15 mouse cellular contexts compared by ENCODE assay signal in the genomic region with DNA sequence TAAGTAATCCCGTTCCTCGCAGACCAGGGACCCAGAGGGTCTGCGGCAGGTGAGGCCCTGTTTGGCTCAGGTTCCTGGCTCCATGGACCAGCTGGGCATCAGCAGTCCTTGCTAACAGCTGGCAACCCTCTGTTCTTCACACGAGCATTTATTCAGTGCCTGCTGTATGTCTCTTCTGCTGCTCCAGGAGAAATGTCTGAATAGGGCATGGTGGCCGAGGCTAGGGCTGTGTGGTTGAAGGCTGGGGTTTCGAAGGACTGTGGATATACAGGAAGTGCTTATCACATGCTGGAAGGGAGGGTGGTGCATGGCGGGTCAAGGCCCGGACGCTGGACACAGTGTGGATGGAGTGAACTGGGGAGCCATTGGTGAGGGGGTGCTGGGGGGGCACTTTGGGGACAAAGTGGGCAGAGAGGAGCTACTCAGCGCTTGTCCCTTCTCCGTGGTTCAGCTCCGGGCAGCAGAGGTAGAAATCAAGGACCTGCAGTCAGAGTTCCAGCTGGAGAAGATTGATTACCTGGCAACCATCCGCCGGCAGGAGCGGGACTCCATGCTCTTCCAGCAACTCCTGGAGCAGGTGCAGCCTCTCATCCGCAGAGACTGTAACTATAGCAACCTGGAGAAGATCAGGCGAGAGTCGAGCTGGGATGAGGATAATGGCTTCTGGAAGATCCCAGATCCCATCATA. TPM values are rescaled to one million over a fixed set of nuclear protein-coding genes. Genes with fewer than 3 reads are reported as not detected.
A peak's percentile ranks its signal among the peaks of the same experiment; 100 is the strongest.
DNase-seq lines count a peak whose midpoint lies in the region; ATAC-seq and TF ChIP-seq lines count a peak whose summit lies in the region.
"Had no signal": no experiment of that assay in that cellular context is flagged by ENCODE, and none has a peak within 500 bp of the region (broad histone marks: within the 10 kb centered on the region; RNA-seq: fewer than 3 reads in every experiment).

No protein-coding gene starts in this region.

- 76% methylated on average over 18 of the region's 18 CpGs for WGBS in embryonic facial prominence, embryonic 14.5 days
- 87% methylated on average over 18 of the region's 18 CpGs for WGBS in embryonic facial prominence, embryonic 10.5 days
- 54% methylated on average over 18 of the region's 18 CpGs for WGBS in stomach, embryonic 14.5 days
- WGBS in stomach, postnatal 0 days = 62% methylated on average over 18 of the region's 18 CpGs
- 76% methylated on average over 18 of the region's 18 CpGs for WGBS in midbrain, embryonic 12.5 days
- whole genome bisulfite sequencing in stomach, embryonic 16.5 days = 58% methylated on average over 18 of the region's 18 CpGs
- 75% methylated on average over 18 of the region's 18 CpGs for WGBS in heart, adult 2 months

- H3K27me3 ChIP-seq in embryonic facial prominence, embryonic 14.5 days (replicated peaks; ENCODE audit: control insufficient read depth, insufficient read depth, low read length) = no peaks in the 10 kb centered on the region
- H3K27me3 ChIP-seq in embryonic facial prominence, embryonic 10.5 days (replicated peaks; ENCODE audit: low read depth, poor library complexity, severe bottlenecking) = no peaks in the 10 kb centered on the region
- H3K27me3 ChIP-seq in stomach, embryonic 14.5 days (ENCODE audit: control insufficient read depth, insufficient read depth, low read length) = no peaks in the 10 kb centered on the region
- no peaks in the 10 kb centered on the region for H3K27me3 ChIP-seq in stomach, postnatal 0 days (ENCODE audit: control insufficient read depth, insufficient read depth, low read length)
- no peaks in the 10 kb centered on the region for H3K27me3 ChIP-seq in midbrain, embryonic 12.5 days
- no peaks in the 10 kb centered on the region for H3K27me3 ChIP-seq in stomach, embryonic 16.5 days (ENCODE audit: control insufficient read depth, insufficient read depth, low read length)
- H3K27me3 ChIP-seq in heart, adult 2 months (ENCODE audit: control insufficient read depth, insufficient read depth, low read length) = no peaks in the 10 kb centered on the region

- DNase-seq in embryonic facial prominence, embryonic 14.5 days (ENCODE audit: low spot score) = peak; percentile 20
- DNase-seq in embryonic facial prominence, embryonic 10.5 days (ENCODE audit: low spot score) = no peak
- DNase-seq in stomach, postnatal 0 days (ENCODE audit: low spot score) = no peak
- DNase-seq in heart, adult 2 months = no peak
- DNase-seq: adrenal gland, postnatal 10 days; cerebellum, adult 18-20 months; gastrocnemius, postnatal 36 days; kidney, adult 18-20 months; kidney, postnatal 4 days; lung, postnatal 10 days; thymus, postnatal 25 days had no signal

- TF ChIP-seq CTCF in stomach, postnatal 0 days (IDR thresholded peaks at IDR 0.05; ENCODE audit: low read depth) = no peak
- no peak for TF ChIP-seq CTCF in heart, adult 2 months (IDR thresholded peaks at IDR 0.05)

- no peaks in the 10 kb centered on the region for H3K9me3 ChIP-seq in embryonic facial prominence, embryonic 14.5 days (ENCODE audit: control insufficient read depth, low read length)
- no peaks in the 10 kb centered on the region for H3K9me3 ChIP-seq in embryonic facial prominence, embryonic 10.5 days
- no peaks in the 10 kb centered on the region for H3K9me3 ChIP-seq in stomach, embryonic 14.5 days (ENCODE audit: control insufficient read depth, low read depth, low read length)
- no peaks in the 10 kb centered on the region for H3K9me3 ChIP-seq in stomach, postnatal 0 days (ENCODE audit: control insufficient read depth, low read length)
- no peaks in the 10 kb centered on the region for H3K9me3 ChIP-seq in midbrain, embryonic 12.5 days
- no peaks in the 10 kb centered on the region for H3K9me3 ChIP-seq in stomach, embryonic 16.5 days (replicated peaks; ENCODE audit: control insufficient read depth, low read length)

- H3K36me3 ChIP-seq in embryonic facial prominence, embryonic 14.5 days (ENCODE audit: control insufficient read depth, insufficient read depth, low read length) = no peaks in the 10 kb centered on the region
- H3K36me3 ChIP-seq in embryonic facial prominence, embryonic 10.5 days (replicated peaks) = no peaks in the 10 kb centered on the region
- H3K36me3 ChIP-seq in stomach, embryonic 14.5 days (ENCODE audit: control insufficient read depth, insufficient read depth, low read length) = no peaks in the 10 kb centered on the region
- no peaks in the 10 kb centered on the region for H3K36me3 ChIP-seq in stomach, postnatal 0 days (ENCODE audit: control insufficient read depth, insufficient read depth, low read length)
- no peaks in the 10 kb centered on the region for H3K36me3 ChIP-seq in midbrain, embryonic 12.5 days
- H3K36me3 ChIP-seq in stomach, embryonic 16.5 days (ENCODE audit: control insufficient read depth, insufficient read depth, low read length) = no peaks in the 10 kb centered on the region
- H3K36me3 ChIP-seq in heart, adult 2 months (ENCODE audit: control insufficient read depth, insufficient read depth, low read length) = no peaks in the 10 kb centered on the region

- no peak overlapping the region for H3K4me2 ChIP-seq in embryonic facial prominence, embryonic 14.5 days (ENCODE audit: low read depth, low read length)
- no peak overlapping the region for H3K4me2 ChIP-seq in stomach, embryonic 14.5 days (replicated peaks; ENCODE audit: low read depth, low read length)
- no peak overlapping the region for H3K4me2 ChIP-seq in stomach, postnatal 0 days (replicated peaks; ENCODE audit: low read depth)
- no peak overlapping the region for H3K4me2 ChIP-seq in midbrain, embryonic 12.5 days (replicated peaks)
- H3K4me2 ChIP-seq in stomach, embryonic 16.5 days (ENCODE audit: low read depth, low read length) = no peak overlapping the region

- no peak overlapping the region for H3K27ac ChIP-seq in embryonic facial prominence, embryonic 14.5 days (replicated peaks; ENCODE audit: low read depth, low read length)
- no peak overlapping the region for H3K27ac ChIP-seq in embryonic facial prominence, embryonic 10.5 days (replicated peaks)
- no peak overlapping the region for H3K27ac ChIP-seq in stomach, embryonic 14.5 days (ENCODE audit: low read length)
- H3K27ac ChIP-seq in stomach, postnatal 0 days (replicated peaks) = no peak overlapping the region
- H3K27ac ChIP-seq in midbrain, embryonic 12.5 days (replicated peaks) = peak overlapping the region; percentile 58
- no peak overlapping the region for H3K27ac ChIP-seq in stomach, embryonic 16.5 days (ENCODE audit: low read length)
- H3K27ac ChIP-seq in heart, adult 2 months = no peak overlapping the region

- no peak overlapping the region for H3K9ac ChIP-seq in embryonic facial prominence, embryonic 14.5 days (ENCODE audit: low read depth, low read length)
- no peak overlapping the region for H3K9ac ChIP-seq in stomach, embryonic 14.5 days (replicated peaks; ENCODE audit: low read depth, low read length)
- H3K9ac ChIP-seq in stomach, postnatal 0 days (ENCODE audit: low read length) = no peak overlapping the region
- H3K9ac ChIP-seq in midbrain, embryonic 12.5 days (replicated peaks) = no peak overlapping the region
- peak overlapping the region; percentile 2; the same call in 1 of the 2 replicates for H3K9ac ChIP-seq in stomach, embryonic 16.5 days (ENCODE audit: low read length)
- H3K9ac ChIP-seq in heart, adult 2 months (ENCODE audit: low read depth, low read length) = no peak overlapping the region

- H3K4me1 ChIP-seq in embryonic facial prominence, embryonic 14.5 days (ENCODE audit: control insufficient read depth, insufficient read depth, low read length) = no peaks in the 10 kb centered on the region
- H3K4me1 ChIP-seq in embryonic facial prominence, embryonic 10.5 days = no peaks in the 10 kb centered on the region; the same call in 1 of the 2 replicates
- no peaks in the 10 kb centered on the region for H3K4me1 ChIP-seq in stomach, embryonic 14.5 days (ENCODE audit: control insufficient read depth, insufficient read depth, low read length)
- no peaks in the 10 kb centered on the region for H3K4me1 ChIP-seq in stomach, postnatal 0 days (replicated peaks; ENCODE audit: control insufficient read depth, insufficient read depth)
- H3K4me1 ChIP-seq in midbrain, embryonic 12.5 days = no peaks in the 10 kb centered on the region
- H3K4me1 ChIP-seq in stomach, embryonic 16.5 days (ENCODE audit: control insufficient read depth, insufficient read depth, low read length) = no peaks in the 10 kb centered on the region
- no peaks in the 10 kb centered on the region for H3K4me1 ChIP-seq in heart, adult 2 months (ENCODE audit: control insufficient read depth, insufficient read depth, low read length)

- H3K4me3 ChIP-seq in embryonic facial prominence, embryonic 14.5 days (ENCODE audit: low read depth, low read length) = no peak overlapping the region
- no peak overlapping the region for H3K4me3 ChIP-seq in embryonic facial prominence, embryonic 10.5 days
- H3K4me3 ChIP-seq in stomach, embryonic 14.5 days (ENCODE audit: low read depth, low read length) = no peak overlapping the region
- H3K4me3 ChIP-seq in stomach, postnatal 0 days (ENCODE audit: low read depth, low read length) = no peak overlapping the region
- H3K4me3 ChIP-seq in midbrain, embryonic 12.5 days = no peak overlapping the region
- H3K4me3 ChIP-seq in stomach, embryonic 16.5 days (replicated peaks; ENCODE audit: low read length) = no peak overlapping the region
- no peak overlapping the region for H3K4me3 ChIP-seq in heart, adult 2 months

- no peaks in the 10 kb centered on the region for H3K79me2 ChIP-seq in heart, adult 2 months (replicated peaks; ENCODE audit: control insufficient read depth, insufficient read depth, low read length)

- ATAC-seq in embryonic facial prominence, embryonic 14.5 days (ENCODE audit: low read depth) = peak; percentile 82; the same call in 1 of the 2 replicates
- 0 out of 2 replicates have a peak, but pooled peaks have one; percentile 54 for ATAC-seq in stomach, embryonic 14.5 days (ENCODE audit: insufficient number of reproducible peaks, insufficient read depth, low FRiP score, low read depth)
- no peak for ATAC-seq in stomach, postnatal 0 days (ENCODE audit: low FRiP score, low TSS enrichment)
- ATAC-seq in midbrain, embryonic 12.5 days (ENCODE audit: low FRiP score, low read depth) = no peak
- ATAC-seq in stomach, embryonic 16.5 days (ENCODE audit: insufficient read depth, low FRiP score) = no peak
- no peak for ATAC-seq in granulocyte monocyte progenitor cell, adult 5-6 weeks (replicated peaks; ENCODE audit: poor library complexity, severe bottlenecking)

- TF ChIP-seq EP300 in stomach, postnatal 0 days (optimal IDR thresholded peaks at IDR 0.05) = no peak
- no peak for TF ChIP-seq EP300 in heart, adult 2 months (IDR thresholded peaks at IDR 0.05; ENCODE audit: insufficient read depth, low read depth, low read length)

- no peak for TF ChIP-seq POLR2A in heart, adult 2 months (IDR thresholded peaks at IDR 0.05; ENCODE audit: insufficient read depth, low read depth, low read length)

- intact Hi-C loops in heart, adult 2 months (cut with DNase I) = no loop called here

RNA-seq across cellular contexts. Expression of gene Ddost, which starts 11.1 kb away (rescaled TPM):
- 332 and 343 TPM in 2 replicates for polyA plus RNA-seq in embryonic facial prominence, embryonic 14.5 days (2014; fragmentation: Nextera tagmentation; extraction: Ambion mirVana)
- 273 and 284 TPM in 2 replicates for polyA plus RNA-seq in embryonic facial prominence, embryonic 10.5 days (2016; fragmentation: Nextera tagmentation; extraction: Ambion mirVana)
- 351 and 363 TPM in 2 replicates for polyA plus RNA-seq in stomach, embryonic 14.5 days (2014; fragmentation: Nextera tagmentation; extraction: Ambion mirVana)
- polyA plus RNA-seq in stomach, postnatal 0 days (2015; fragmentation: Nextera tagmentation; extraction: Ambion mirVana) = 253 and 258 TPM in 2 replicates
- 210 and 216 TPM in 2 replicates for polyA plus RNA-seq in midbrain, embryonic 12.5 days (2016; fragmentation: Nextera tagmentation; extraction: Ambion mirVana)
- polyA plus RNA-seq in stomach, embryonic 16.5 days (2015; fragmentation: Nextera tagmentation; extraction: Ambion mirVana) = 418 and 440 TPM in 2 replicates
- 318 and 319 TPM in 2 replicates for total RNA-seq in granulocyte monocyte progenitor cell, adult 5-6 weeks (2014; fragmentation: Nextera tagmentation)
- total RNA-seq in granulocyte monocyte progenitor cell, adult 5-6 weeks (2017) = 238 and 289 TPM in 2 replicates
- total RNA-seq in heart, adult 2 months (2021) = 10 to 100 TPM; 63.2 to 68.9 TPM
- 84.4 and 96.9 TPM in 2 replicates for polyA plus RNA-seq in heart, adult 2 months (2012; rRNA removed)

RNA-seq across cellular contexts. Expression of gene Pink1, which starts 32.7 kb away (rescaled TPM):
- polyA plus RNA-seq in embryonic facial prominence, embryonic 14.5 days (2014; fragmentation: Nextera tagmentation; extraction: Ambion mirVana) = 30.5 and 32.6 TPM in 2 replicates
- polyA plus RNA-seq in embryonic facial prominence, embryonic 10.5 days (2016; fragmentation: Nextera tagmentation; extraction: Ambion mirVana) = 29.0 and 30.6 TPM in 2 replicates
- 24.1 and 29.6 TPM in 2 replicates for polyA plus RNA-seq in stomach, embryonic 14.5 days (2014; fragmentation: Nextera tagmentation; extraction: Ambion mirVana)
- polyA plus RNA-seq in stomach, postnatal 0 days (2015; fragmentation: Nextera tagmentation; extraction: Ambion mirVana) = 62.1 and 77.1 TPM in 2 replicates
- polyA plus RNA-seq in midbrain, embryonic 12.5 days (2016; fragmentation: Nextera tagmentation; extraction: Ambion mirVana) = 69.1 and 71.8 TPM in 2 replicates
- polyA plus RNA-seq in stomach, embryonic 16.5 days (2015; fragmentation: Nextera tagmentation; extraction: Ambion mirVana) = 33.0 and 34.2 TPM in 2 replicates
- total RNA-seq in granulocyte monocyte progenitor cell, adult 5-6 weeks (2014; fragmentation: Nextera tagmentation) = 30.2 and 30.9 TPM in 2 replicates
- total RNA-seq in granulocyte monocyte progenitor cell, adult 5-6 weeks (2017) = 29.9 and 40.8 TPM in 2 replicates
- total RNA-seq in heart, adult 2 months (2021) = 100 to 1,000 TPM; 719 to 844 TPM
- 423 and 554 TPM in 2 replicates for polyA plus RNA-seq in heart, adult 2 months (2012; rRNA removed)

RNA-seq across cellular contexts. Expression of gene Kif17, which starts 43.2 kb away (rescaled TPM):
- 0.71 and 1.6 TPM in 2 replicates for polyA plus RNA-seq in embryonic facial prominence, embryonic 14.5 days (2014; fragmentation: Nextera tagmentation; extraction: Ambion mirVana)
- polyA plus RNA-seq in embryonic facial prominence, embryonic 10.5 days (2016; fragmentation: Nextera tagmentation; extraction: Ambion mirVana) = 0.59 and 0.62 TPM in 2 replicates
- 0.98 and 1.5 TPM in 2 replicates for polyA plus RNA-seq in stomach, embryonic 14.5 days (2014; fragmentation: Nextera tagmentation; extraction: Ambion mirVana)
- polyA plus RNA-seq in stomach, postnatal 0 days (2015; fragmentation: Nextera tagmentation; extraction: Ambion mirVana) = 0.21 and 0.39 TPM in 2 replicates
- 0.63 and 1.2 TPM in 2 replicates for polyA plus RNA-seq in midbrain, embryonic 12.5 days (2016; fragmentation: Nextera tagmentation; extraction: Ambion mirVana)
- polyA plus RNA-seq in stomach, embryonic 16.5 days (2015; fragmentation: Nextera tagmentation; extraction: Ambion mirVana) = 1.5 and 1.9 TPM in 2 replicates
- total RNA-seq in granulocyte monocyte progenitor cell, adult 5-6 weeks (2014; fragmentation: Nextera tagmentation) = 8.1 and 10.6 TPM in 2 replicates
- 6.0 and 8.9 TPM in 2 replicates for total RNA-seq in granulocyte monocyte progenitor cell, adult 5-6 weeks (2017)
- total RNA-seq in heart, adult 2 months (2021) = under 1 TPM in 1 of 2 experiments, not detected in 1; 0.18 TPM
- polyA plus RNA-seq in heart, adult 2 months (2012; rRNA removed) = 0.29 and 0.55 TPM in 2 replicates
- total RNA-seq: gastrocnemius, postnatal 36 days had no signal

RNA-seq across cellular contexts. Expression of gene Sh2d5, which starts 43.2 kb away (rescaled TPM):
- polyA plus RNA-seq in embryonic facial prominence, embryonic 14.5 days (2014; fragmentation: Nextera tagmentation; extraction: Ambion mirVana) = 0.35 and 0.85 TPM in 2 replicates
- 1.6 and 2.4 TPM in 2 replicates for polyA plus RNA-seq in embryonic facial prominence, embryonic 10.5 days (2016; fragmentation: Nextera tagmentation; extraction: Ambion mirVana)
- 0.41 and 0.48 TPM in 2 replicates for polyA plus RNA-seq in stomach, embryonic 14.5 days (2014; fragmentation: Nextera tagmentation; extraction: Ambion mirVana)
- 0.19 and 0.25 TPM in 2 replicates for polyA plus RNA-seq in stomach, postnatal 0 days (2015; fragmentation: Nextera tagmentation; extraction: Ambion mirVana)
- 3.2 and 3.3 TPM in 2 replicates for polyA plus RNA-seq in midbrain, embryonic 12.5 days (2016; fragmentation: Nextera tagmentation; extraction: Ambion mirVana)
- 0.46 and 0.82 TPM in 2 replicates for polyA plus RNA-seq in stomach, embryonic 16.5 days (2015; fragmentation: Nextera tagmentation; extraction: Ambion mirVana)
- 29.1 and 42.7 TPM in 2 replicates for total RNA-seq in granulocyte monocyte progenitor cell, adult 5-6 weeks (2014; fragmentation: Nextera tagmentation)
- total RNA-seq in granulocyte monocyte progenitor cell, adult 5-6 weeks (2017) = 18.8 and 27.7 TPM in 2 replicates
- total RNA-seq in heart, adult 2 months (2021) = not detected
- 0.16 and 0.20 TPM in 2 replicates for polyA plus RNA-seq in heart, adult 2 months (2012; rRNA removed)

Comparison
In these comparisons a context has a peak if more than half of its experiments do, and no peak if none do; other contexts are left out.
1. ATAC-seq: peak in embryonic facial prominence, embryonic 14.5 days (single experiment) and stomach, embryonic 14.5 days (single experiment); none in stomach, postnatal 0 days (single experiment), midbrain, embryonic 12.5 days (single experiment), stomach, embryonic 16.5 days (single experiment) and granulocyte monocyte progenitor cell, adult 5-6 weeks (single experiment).